Comparison of ENCODE assay signal across 8 mouse cellular contexts in the genomic region with DNA sequence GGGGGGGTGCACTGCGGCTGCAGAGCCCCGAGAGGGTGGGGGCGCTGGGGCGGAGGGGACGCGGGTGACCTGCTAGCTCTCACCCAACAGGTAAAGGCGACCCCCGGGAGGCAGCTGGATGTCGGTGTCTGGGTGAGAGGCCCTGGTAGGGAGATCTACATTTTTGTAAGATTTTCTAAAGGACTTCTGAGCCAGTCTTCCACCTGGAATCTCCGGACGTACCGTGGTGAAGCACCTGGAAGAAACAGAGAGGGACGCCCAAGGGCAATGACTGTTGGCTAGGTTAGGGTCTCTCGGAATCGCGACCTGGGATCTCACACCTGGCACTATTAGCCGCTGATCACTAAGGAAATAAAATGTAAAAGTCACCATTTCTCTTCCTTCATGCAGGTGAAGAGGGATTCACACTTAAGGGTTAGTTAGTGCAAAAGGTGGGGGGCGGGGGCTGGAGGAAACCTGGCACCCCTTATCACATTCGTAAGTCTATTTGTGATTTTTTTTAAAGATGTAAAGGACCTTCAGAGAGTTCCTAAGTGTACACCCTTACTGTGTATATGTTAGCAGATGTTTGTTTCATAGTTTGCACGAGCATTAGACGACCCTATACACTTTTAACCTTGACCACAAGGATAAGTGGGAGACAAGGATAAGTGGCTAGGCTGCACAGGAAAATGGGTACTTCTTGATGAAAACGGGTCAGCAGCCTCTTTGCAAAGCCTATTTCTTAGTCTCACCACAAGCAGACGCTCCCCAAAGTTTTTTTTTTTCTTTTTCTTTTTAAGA. TPM values are rescaled to one million over a fixed set of nuclear protein-coding genes. Genes with fewer than 3 reads are reported as not detected.
DNase-seq lines count a peak whose midpoint lies in the region; ATAC-seq and TF ChIP-seq lines count a peak whose summit lies in the region.

No protein-coding gene starts in this region.

- no peaks in the 10 kb centered on the region for H3K9me3 ChIP-seq in hindbrain, embryonic 11.5 days (ENCODE audit: control insufficient read depth, low read length)
- H3K9me3 ChIP-seq in midbrain, embryonic 11.5 days (ENCODE audit: control insufficient read depth, low read length): no peaks in the 10 kb centered on the region; the same call in 1 of the 2 replicates

- peak overlapping the region; percentile 52; the same call in 1 of the 2 replicates for H3K27ac ChIP-seq in kidney, adult 2 months (ENCODE audit: insufficient read depth, low read depth, low read length)
- no peak overlapping the region for H3K27ac ChIP-seq in cortical plate, adult 2 months (ENCODE audit: insufficient read depth, low read length)
- H3K27ac ChIP-seq in hindbrain, embryonic 11.5 days (ENCODE audit: low read depth, low read length): peak overlapping the region; percentile 94
- H3K27ac ChIP-seq in midbrain, embryonic 11.5 days (ENCODE audit: low read depth, low read length): peak overlapping the region; percentile 93

- no peaks in the 10 kb centered on the region for H3K36me3 ChIP-seq in kidney, adult 2 months (ENCODE audit: control insufficient read depth, insufficient read depth, low read length)
- H3K36me3 ChIP-seq in hindbrain, embryonic 11.5 days (ENCODE audit: control insufficient read depth, insufficient read depth, low read length): peaks cover 6% of the 10 kb centered on the region; the same call in 1 of the 2 replicates
- H3K36me3 ChIP-seq in midbrain, embryonic 11.5 days (ENCODE audit: control insufficient read depth, insufficient read depth, low read length): peaks cover 14% of the 10 kb centered on the region

- WGBS in kidney, adult 2 months: 1% methylated on average over 21 of the region's 23 CpGs
- 2% methylated on average over 23 of the region's 23 CpGs for WGBS in hindbrain, embryonic 11.5 days
- WGBS in midbrain, embryonic 11.5 days: 2% methylated on average over 23 of the region's 23 CpGs

- no peaks in the 10 kb centered on the region for H3K27me3 ChIP-seq in kidney, adult 2 months (replicated peaks; ENCODE audit: control insufficient read depth, insufficient read depth, low read length)
- no peaks in the 10 kb centered on the region for H3K27me3 ChIP-seq in hindbrain, embryonic 11.5 days (ENCODE audit: control insufficient read depth, insufficient read depth, low read length)
- H3K27me3 ChIP-seq in midbrain, embryonic 11.5 days (ENCODE audit: control insufficient read depth, insufficient read depth, low read length): no peaks in the 10 kb centered on the region

- peak overlapping the region; percentile 64 for H3K4me3 ChIP-seq in kidney, adult 2 months (ENCODE audit: insufficient read depth, low read depth, low read length)
- peak overlapping the region; percentile 86 for H3K4me3 ChIP-seq in cortical plate, adult 2 months (ENCODE audit: insufficient read depth, low read length)
- peak overlapping the region; percentile 77 for H3K4me3 ChIP-seq in hindbrain, embryonic 11.5 days (ENCODE audit: low read depth, low read length)
- peak overlapping the region; percentile 66 for H3K4me3 ChIP-seq in midbrain, embryonic 11.5 days (ENCODE audit: low read depth, low read length)

- DNase-seq in kidney, adult 2 months: no peak
- DNase-seq in kidney, adult 8-10 months: no peak
- no peak for DNase-seq in hindbrain, embryonic 11.5 days (ENCODE audit: low spot score)
- DNase-seq in midbrain, embryonic 11.5 days (ENCODE audit: low spot score, missing footprints): peak; percentile 92
- no peak for DNase-seq in adrenal gland, postnatal 4 days (ENCODE audit: low spot score in 2 of 2)
- DNase-seq in urinary bladder, adult 18-20 months (ENCODE audit: low spot score in 2 of 2): no peak
- DNase-seq in layer of hippocampus, postnatal 25 days (ENCODE audit: extremely low spot score in 1 of 2, low spot score in 1 of 2): no peak

- H3K4me2 ChIP-seq in hindbrain, embryonic 11.5 days (replicated peaks; ENCODE audit: low read depth, low read length): peak overlapping the region; percentile 92
- H3K4me2 ChIP-seq in midbrain, embryonic 11.5 days: peak overlapping the region; percentile 83

- peaks cover 3% of the 10 kb centered on the region; the same call in 1 of the 2 replicates for H3K4me1 ChIP-seq in kidney, adult 2 months (ENCODE audit: control insufficient read depth, insufficient read depth, low read length)
- H3K4me1 ChIP-seq in cortical plate, adult 2 months (ENCODE audit: control insufficient read depth, insufficient read depth, low read length): peaks cover 1% of the 10 kb centered on the region
- H3K4me1 ChIP-seq in hindbrain, embryonic 11.5 days (replicated peaks; ENCODE audit: control insufficient read depth, insufficient read depth, low read length): 0 out of 2 replicates have a peak, but pooled peaks cover 5% of the 10 kb centered on the region
- peaks cover 27% of the 10 kb centered on the region for H3K4me1 ChIP-seq in midbrain, embryonic 11.5 days (ENCODE audit: control insufficient read depth, insufficient read depth, low read length)

- ATAC-seq in hindbrain, embryonic 11.5 days (ENCODE audit: low FRiP score): peak; percentile 13
- peak; percentile 14 for ATAC-seq in midbrain, embryonic 11.5 days (ENCODE audit: low FRiP score)

- TF ChIP-seq POLR2A in kidney, adult 2 months (IDR thresholded peaks at IDR 0.05; ENCODE audit: low read depth, low read length): no peak
- no peak for TF ChIP-seq POLR2A in cortical plate, adult 2 months (IDR thresholded peaks at IDR 0.05; ENCODE audit: extremely low read depth, insufficient read depth, low read length)

- no peak for TF ChIP-seq CTCF in kidney, adult 2 months (conservative IDR thresholded peaks at IDR 0.05; ENCODE audit: insufficient read depth, insufficient read length, low read depth, low read length)
- TF ChIP-seq CTCF in cortical plate, adult 2 months (IDR thresholded peaks at IDR 0.05; ENCODE audit: extremely low read depth, insufficient read depth, low read length): no peak

- peak overlapping the region; percentile 87 for H3K9ac ChIP-seq in hindbrain, embryonic 11.5 days (ENCODE audit: low read depth, low read length)
- H3K9ac ChIP-seq in midbrain, embryonic 11.5 days (ENCODE audit: low read length): peak overlapping the region; percentile 80

RNA-seq across cellular contexts. Expression of a gene that starts 0.9 kb away (rescaled TPM):
- 7.1 and 7.4 TPM in 2 replicates for polyA plus RNA-seq in kidney, adult 2 months (2012; rRNA removed)
- polyA plus RNA-seq in cortical plate, adult 2 months (2012; rRNA removed): 6.1 and 6.3 TPM in 2 replicates
- polyA plus RNA-seq in hindbrain, embryonic 11.5 days (2014; fragmentation: Nextera tagmentation; extraction: Ambion mirVana): 7.4 and 8.7 TPM in 2 replicates
- polyA plus RNA-seq in midbrain, embryonic 11.5 days (2014; fragmentation: Nextera tagmentation; extraction: Ambion mirVana): 5.3 and 5.9 TPM in 2 replicates
- 10 to 100 TPM; 24.2 to 28.6 TPM for total RNA-seq in adrenal gland, postnatal 4 days (2021)
- 10 to 100 TPM; 18.8 to 21.7 TPM for total RNA-seq in layer of hippocampus, postnatal 25 days (2021)

RNA-seq across cellular contexts. Expression of a gene that starts 24.1 kb away (rescaled TPM):
- 12.8 and 13.0 TPM in 2 replicates for polyA plus RNA-seq in kidney, adult 2 months (2012; rRNA removed)
- 6.7 and 7.3 TPM in 2 replicates for polyA plus RNA-seq in cortical plate, adult 2 months (2012; rRNA removed)
- 7.1 and 7.3 TPM in 2 replicates for polyA plus RNA-seq in hindbrain, embryonic 11.5 days (2014; fragmentation: Nextera tagmentation; extraction: Ambion mirVana)
- 7.2 and 7.7 TPM in 2 replicates for polyA plus RNA-seq in midbrain, embryonic 11.5 days (2014; fragmentation: Nextera tagmentation; extraction: Ambion mirVana)
- 10 to 100 TPM; 24.2 to 24.3 TPM for total RNA-seq in adrenal gland, postnatal 4 days (2021)
- total RNA-seq in layer of hippocampus, postnatal 25 days (2021): 1 to 10 TPM; 6.7 to 7.6 TPM

RNA-seq across cellular contexts. Expression of a gene that starts 59.2 kb away (rescaled TPM):
- 0.03 TPM in 1 of 2 replicates, not detected in the other for polyA plus RNA-seq in kidney, adult 2 months (2012; rRNA removed)
- not detected in 2 replicates for polyA plus RNA-seq in cortical plate, adult 2 months (2012; rRNA removed)
- 31.1 and 32.8 TPM in 2 replicates for polyA plus RNA-seq in hindbrain, embryonic 11.5 days (2014; fragmentation: Nextera tagmentation; extraction: Ambion mirVana)
- 22.6 and 23.7 TPM in 2 replicates for polyA plus RNA-seq in midbrain, embryonic 11.5 days (2014; fragmentation: Nextera tagmentation; extraction: Ambion mirVana)
- not detected for total RNA-seq in adrenal gland, postnatal 4 days (2021)
- not detected for total RNA-seq in layer of hippocampus, postnatal 25 days (2021)

Comparison
In these comparisons a context has a peak if more than half of its experiments do, and no peak if none do; other contexts are left out.
1. RNA of a gene that starts 59.2 kb away (polyA plus RNA-seq): 31.1 to 32.8 TPM in hindbrain, embryonic 11.5 days and 22.6 to 23.7 TPM in midbrain, embryonic 11.5 days; 0.03 TPM in kidney, adult 2 months and not detected in cortical plate, adult 2 months; every median in the first group is over 10 times any median in the second.
2. Peak in every context shown above with its lines, with median percentiles within 50 percentile points of each other: H3K4me3 ChIP-seq.